Mouse (Mus musculus): ENCODE measurements around the gene Alkbh3.

Alkbh3 gene

GRCm38 (mm10) chr2:94010335-94011291 lies at the start of gene Alkbh3:
Gene Alkbh3 (minus strand): TSS chr2:94010807.
- peak; percentile 91 for DNase-seq

GRCm38 (mm10) chr2:94059459-94059858 lies 48.9 kb upstream of the Alkbh3 start:
- peak; percentile 2 for DNase-seq

GRCm38 (mm10) chr2:94054813-94055212 lies 44.2 kb upstream of the Alkbh3 start:
- DNase-seq, result peak; percentile 16

GRCm38 (mm10) chr2:94051952-94052351 lies 41.3 kb upstream of the Alkbh3 start:
- no peak for DNase-seq

GRCm38 (mm10) chr2:94050901-94051300 lies 40.3 kb upstream of the Alkbh3 start:
- DNase-seq, result no peak

DNA sequence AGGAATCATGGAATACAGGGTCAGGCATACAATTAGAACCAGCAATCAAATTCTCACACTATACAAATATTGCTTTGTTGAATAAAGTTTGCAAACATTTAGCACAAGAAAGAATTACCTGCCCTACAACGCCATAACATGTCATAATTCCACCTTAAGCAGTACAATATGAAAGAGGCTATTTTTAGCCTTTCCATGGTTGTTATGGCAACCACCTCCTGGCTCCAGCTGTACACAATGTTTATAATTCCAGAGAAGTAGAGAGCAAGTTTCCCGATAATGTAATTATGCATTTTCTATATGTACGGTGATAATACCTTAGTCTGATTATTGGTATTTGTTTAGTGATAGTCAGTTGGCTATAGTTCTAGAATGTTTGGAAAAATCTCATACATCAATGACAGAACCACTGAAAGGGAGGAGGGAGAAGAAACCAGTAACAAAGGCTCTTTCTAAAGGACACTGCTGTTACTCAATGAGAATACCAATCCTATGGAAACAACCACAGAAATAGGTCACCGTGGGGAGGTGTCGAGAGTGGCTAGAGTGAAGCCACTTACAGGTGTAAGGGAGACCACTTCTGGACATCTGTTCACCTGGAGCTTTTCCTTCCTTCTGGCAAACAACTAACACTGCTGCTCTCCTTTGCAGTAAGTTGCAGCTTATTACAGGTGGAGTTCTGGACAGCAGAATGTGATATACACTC lies 39.0 kb upstream of the Alkbh3 start:
- DNase-seq, result no peak

GRCm38 (mm10) chr2:94048733-94049470 lies 38.3 kb upstream of the Alkbh3 start:
- no peak for DNase-seq

DNA sequence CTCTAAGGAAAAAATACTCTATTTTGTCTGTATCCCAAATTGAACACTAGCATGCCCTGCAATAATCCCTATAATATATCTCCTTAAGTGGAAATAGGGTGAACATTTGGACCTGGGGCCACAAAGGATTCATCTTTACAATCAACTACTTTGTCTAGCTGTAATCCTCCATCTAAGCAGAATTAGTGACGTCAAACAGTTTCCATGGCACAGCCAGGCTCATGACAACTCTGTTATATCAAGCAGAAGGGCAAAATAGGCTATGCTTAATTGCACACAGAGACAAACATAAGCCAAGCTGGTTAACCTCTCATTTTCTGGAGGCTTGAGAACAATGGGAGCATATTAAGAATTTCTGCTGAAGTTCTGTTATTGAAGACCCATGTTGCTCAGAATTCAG lies 37.7 kb upstream of the Alkbh3 start:
- no peak for DNase-seq

GRCm38 (mm10) chr2:94045411-94046090 lies 34.9 kb upstream of the Alkbh3 start:
- DNase-seq, result no peak

DNA sequence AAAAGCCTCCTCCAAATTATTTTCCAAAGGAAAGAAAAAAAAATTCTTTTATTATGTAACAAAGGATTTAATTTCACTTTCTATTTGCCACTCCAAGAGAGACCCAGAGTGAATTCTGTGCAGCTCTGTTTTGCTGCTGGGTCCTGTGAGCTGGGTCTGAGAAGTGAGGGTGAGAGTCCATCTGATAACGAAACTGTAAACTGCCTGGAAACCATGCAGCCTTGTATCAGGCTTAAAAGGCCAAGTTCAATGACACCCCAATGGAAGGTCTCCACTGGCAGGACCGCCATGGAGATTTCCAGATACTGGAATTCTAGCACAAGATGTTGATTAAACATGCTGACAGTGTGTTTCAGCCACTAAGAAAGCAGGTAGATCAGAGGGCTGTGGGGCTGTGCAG lies 33.6 kb upstream of the Alkbh3 start:
- DNase-seq, result no peak

DNA sequence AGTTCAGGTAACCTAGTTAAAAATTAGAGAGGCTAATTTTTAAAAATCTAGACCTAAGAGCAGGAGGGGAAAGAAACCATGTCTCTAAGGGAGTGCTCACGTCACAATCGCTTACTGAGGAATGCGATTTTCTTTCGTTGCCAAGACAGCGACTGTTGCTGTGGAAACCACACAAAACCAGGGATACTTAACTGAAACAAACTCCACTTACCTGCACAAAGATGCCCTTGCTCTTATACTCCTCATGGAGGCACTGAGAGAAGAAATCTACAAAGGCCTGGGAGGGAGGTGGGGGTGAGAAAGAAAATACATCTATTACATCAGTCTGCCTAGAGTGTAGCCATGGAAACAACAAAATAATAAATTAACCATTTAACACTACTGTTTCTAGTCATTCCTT lies 33.1 kb upstream of the Alkbh3 start:
- no peak for DNase-seq

GRCm38 (mm10) chr2:94042461-94042860 lies 31.9 kb upstream of the Alkbh3 start:
- no peak for DNase-seq

DNA sequence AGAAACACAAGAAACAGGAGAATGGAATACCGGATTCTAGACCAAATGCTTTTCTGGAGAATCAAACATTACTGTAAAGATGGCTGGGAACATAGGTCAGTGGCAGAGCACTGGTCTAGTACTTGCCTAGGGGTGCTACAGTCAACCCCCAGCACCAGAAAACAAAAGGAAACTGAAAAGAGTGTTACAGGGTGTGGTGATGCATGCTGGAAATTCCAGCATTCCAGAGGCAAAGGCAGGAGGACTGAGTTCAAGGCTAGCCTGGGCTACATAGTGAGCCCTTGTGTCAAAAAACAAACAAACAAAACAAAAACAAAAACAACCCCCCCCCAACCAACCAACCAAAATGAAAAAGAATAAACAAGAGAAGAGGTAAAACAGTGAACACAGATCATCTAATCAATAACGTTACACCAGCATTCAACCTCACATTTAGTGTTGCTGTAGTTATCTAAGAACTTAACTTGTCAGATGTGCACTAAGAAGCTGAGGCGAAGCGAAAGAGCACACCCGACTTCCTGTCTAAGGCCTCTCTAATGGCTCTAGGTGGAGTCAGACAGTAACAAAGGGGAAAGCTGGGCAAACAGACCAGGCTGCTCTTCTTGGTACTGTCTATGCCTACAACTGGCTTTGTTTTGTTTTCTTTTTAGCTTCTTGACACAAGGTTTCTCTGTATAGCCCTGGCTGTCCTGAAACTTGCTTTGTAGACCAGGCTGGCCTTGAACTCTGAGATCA lies 30.0 kb upstream of the Alkbh3 start:
- no peak for DNase-seq

- peak; percentile 59 for DNase-seq
These were observed 25.1 kb upstream of the Alkbh3 start for GRCm38 (mm10) chr2:94035428-94036331.

DNA sequence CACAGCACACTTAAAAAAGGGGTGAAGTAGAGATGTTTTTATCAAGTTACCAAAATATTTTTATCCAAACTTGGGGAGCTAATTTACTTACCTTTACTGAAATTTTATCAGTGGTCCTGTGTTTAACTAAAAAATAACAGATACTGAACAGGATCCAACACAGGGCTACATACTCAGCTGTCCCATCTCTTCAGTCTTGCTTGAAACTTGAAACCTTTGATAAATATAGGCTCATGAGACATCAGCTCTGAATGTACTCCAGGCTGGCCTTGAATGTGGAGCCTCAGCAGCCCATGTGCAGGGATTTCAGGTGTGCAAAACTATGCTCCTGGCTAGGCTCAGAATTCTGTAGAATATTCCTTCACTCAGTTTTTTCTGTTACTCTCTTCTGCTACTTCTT lies 20.0 kb upstream of the Alkbh3 start:
- DNase-seq, result no peak

GRCm38 (mm10) chr2:94024637-94025036 lies 14.0 kb upstream of the Alkbh3 start:
- DNase-seq, result no peak

DNA sequence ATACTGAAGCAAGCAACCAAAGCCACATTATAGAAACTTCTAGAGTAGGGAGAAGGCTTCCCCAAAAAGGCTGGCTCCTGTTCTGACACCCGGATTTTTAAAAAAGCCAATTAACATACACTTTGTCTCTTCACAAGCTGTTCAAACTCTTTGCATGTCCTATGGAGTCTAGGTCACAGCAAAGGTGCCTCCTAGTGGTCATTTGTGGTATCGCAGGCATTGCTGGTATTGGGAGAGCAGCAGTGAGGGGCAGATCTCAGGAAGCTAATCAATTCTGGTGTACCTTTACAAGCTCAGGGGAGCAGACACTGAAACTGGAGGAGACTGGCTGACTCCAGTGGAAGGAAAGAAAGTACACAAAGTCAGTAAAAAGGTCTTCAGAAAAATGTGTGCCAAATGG lies 8.3 kb downstream of the Alkbh3 start:
- DNase-seq, result peak; percentile 76

GRCm38 (mm10) chr2:94001918-94002317 lies 8.7 kb downstream of the Alkbh3 start:
- no peak for DNase-seq

GRCm38 (mm10) chr2:94001411-94001810 lies 9.2 kb downstream of the Alkbh3 start:
- no peak for DNase-seq

GRCm38 (mm10) chr2:93996254-93996653 lies 14.4 kb downstream of the Alkbh3 start, which contains the start of gene Gm27027:
Gene Gm27027 (minus strand): TSS chr2:93996354.
- DNase-seq, result no peak

DNA sequence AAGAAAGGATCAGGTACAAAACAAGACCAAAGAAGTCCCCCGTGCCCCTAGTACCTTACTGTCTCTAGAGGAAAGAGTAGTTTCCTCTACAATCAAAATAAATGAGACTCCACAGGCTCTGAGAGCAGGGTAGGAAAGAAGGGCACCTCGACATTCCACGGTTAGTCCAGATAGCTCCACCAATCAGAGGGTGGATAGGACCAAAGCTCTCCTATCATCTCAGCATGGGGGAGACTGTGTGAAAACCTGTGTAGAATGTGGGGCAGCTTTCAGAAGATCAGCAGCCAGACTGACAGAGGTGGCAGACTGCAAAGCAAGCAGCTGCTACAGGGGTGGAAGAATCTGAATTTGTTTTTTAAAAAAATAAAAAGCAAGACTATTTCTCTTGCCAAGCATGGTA lies 17.8 kb downstream of the Alkbh3 start:
- DNase-seq, result no peak
